Mouse (Mus musculus) frontal cortex, postnatal 10 days (tissue): ENCODE results near the gene Mmp23.
"Not testable (repeated sequence)": the region's sequence is repeated elsewhere in the genome, so short reads cannot be mapped to it uniquely, and the experiment has no call there.

Experiments
- DNase-seq, 2 experiments: peaks; one replicate each; pipeline ENCODE4 v3.0.0; 2022; ENCODE audit warnings: low spot score in 2 of 2, mixed read lengths in 1 of 2

Gene Mmp23

GRCm38 (mm10) chr4:155653086-155653450 is at the start of gene Mmp23:
Mmp23 (minus strand) TSS chr4:155653384.
- DNase-seq = peak in 1 of 2 experiments; percentile 39

GRCm38 (mm10) chr4:155700425-155700824 is 47.2 kb upstream of the Mmp23 start:
- no peak for DNase-seq

- DNase-seq = no peak
Measured at GRCm38 (mm10) chr4:155696261-155697255, 43.4 kb upstream of the Mmp23 start.

- DNase-seq = no peak
Measured at GRCm38 (mm10) chr4:155695531-155696062, 42.4 kb upstream of the Mmp23 start.

GRCm38 (mm10) chr4:155694482-155695401 is 41.6 kb upstream of the Mmp23 start:
- peak; percentile 64 to 76 for DNase-seq

GRCm38 (mm10) chr4:155694111-155694481 is 40.9 kb upstream of the Mmp23 start, which contains the start of gene Fndc10:
Fndc10 (plus strand) TSS chr4:155694342.
- peak; percentile 67 to 80 for DNase-seq

GRCm38 (mm10) chr4:155692421-155692820 is 39.2 kb upstream of the Mmp23 start:
- no peak for DNase-seq

- DNase-seq = no peak
Measured at GRCm38 (mm10) chr4:155690571-155691375, 37.6 kb upstream of the Mmp23 start.

GRCm38 (mm10) chr4:155687764-155688163 is 34.6 kb upstream of the Mmp23 start:
- DNase-seq = not testable (repeated sequence)

- DNase-seq = not testable (repeated sequence)
Measured at GRCm38 (mm10) chr4:155683670-155684277, 30.6 kb upstream of the Mmp23 start.

GRCm38 (mm10) chr4:155675991-155676390 is 22.8 kb upstream of the Mmp23 start:
- no peak for DNase-seq

- DNase-seq = no peak
Measured at GRCm38 (mm10) chr4:155672082-155672481, 18.9 kb upstream of the Mmp23 start.

- DNase-seq = not testable (repeated sequence)
Measured at GRCm38 (mm10) chr4:155670236-155670635, 17.1 kb upstream of the Mmp23 start.

GRCm38 (mm10) chr4:155669598-155670075 is 16.5 kb upstream of the Mmp23 start:
- DNase-seq = no peak

GRCm38 (mm10) chr4:155668689-155669597 is 15.8 kb upstream of the Mmp23 start, which contains the start of gene Mib2:
Mib2 (minus strand) TSS chr4:155669198.
- DNase-seq = peak; percentile 97 to 98

- no peak for DNase-seq
Measured at GRCm38 (mm10) chr4:155666903-155667302, 13.7 kb upstream of the Mmp23 start.

- no peak for DNase-seq
Measured at GRCm38 (mm10) chr4:155660641-155661040, 7.5 kb upstream of the Mmp23 start.

- DNase-seq = no peak
Measured at GRCm38 (mm10) chr4:155658961-155659360, 5.8 kb upstream of the Mmp23 start.

GRCm38 (mm10) chr4:155656214-155656751 is 3.1 kb upstream of the Mmp23 start:
- no peak for DNase-seq
